Mouse (Mus musculus) embryonic facial prominence, embryonic 14.5 days (tissue): ENCODE data around the gene Polr3e. TPM values are rescaled to one million over a fixed set of nuclear protein-coding genes. Genes with fewer than 3 reads are reported as not detected.

ENCODE experiments used
- ATAC-seq: fragments of 200-750 bp; cut with Nextera tagmentation; 2 replicates; pipeline ENCODE4 v1.8.0; 2017; ENCODE audit warnings: low read depth, moderate number of reproducible peaks, moderate TSS enrichment
- DNase-seq: peaks from one replicate; pipeline ENCODE4 v3.0.0-alpha.2; 2015; ENCODE audit warnings: low spot score
- H3K27ac ChIP-seq: fragments of 300-500 bp; sonication (generic); replicated peaks from 2 replicates; pipeline ENCODE4 v1.5.1; 2014; ENCODE audit warnings: low read depth, mild to moderate bottlenecking, low read length, moderate library complexity
- H3K27me3 ChIP-seq: fragments of 300-500 bp; sonication (generic); replicated peaks from 2 replicates; pipeline ENCODE4 v1.6.1; 2014; ENCODE audit warnings: low read length; ENCODE audit not compliant: control insufficient read depth, insufficient read depth
- H3K36me3 ChIP-seq: fragments of 300-500 bp; sonication (generic); 2 replicates; pipeline ENCODE4 v1.6.1; 2014; ENCODE audit warnings: low read length, mixed read lengths; ENCODE audit not compliant: control insufficient read depth, insufficient read depth
- H3K4me1 ChIP-seq: fragments of 300-500 bp; sonication (generic); 2 replicates; pipeline ENCODE4 v1.6.1; 2014; ENCODE audit warnings: antibody characterized with exemption, low read length; ENCODE audit not compliant: control insufficient read depth, insufficient read depth
- H3K4me2 ChIP-seq: fragments of 300-500 bp; sonication (generic); 2 replicates; pipeline ENCODE4 v1.6.1; 2014; ENCODE audit warnings: low read depth, mild to moderate bottlenecking, low read length, moderate library complexity, mixed read lengths
- H3K4me3 ChIP-seq: fragments of 300-500 bp; sonication (generic); 2 replicates; pipeline ENCODE4 v1.5.1; 2014; ENCODE audit warnings: low read depth, mild to moderate bottlenecking, low read length
- H3K9ac ChIP-seq: fragments of 300-500 bp; sonication (generic); 2 replicates; pipeline ENCODE4 v1.6.1; 2014; ENCODE audit warnings: low read depth, mild to moderate bottlenecking, low read length, moderate library complexity, mixed read lengths
- H3K9me3 ChIP-seq: fragments of 300-500 bp; sonication (generic); 2 replicates; pipeline ENCODE4 v1.6.1; 2016; ENCODE audit warnings: low read length; ENCODE audit not compliant: control insufficient read depth
- WGBS: fragments of 180-500 bp; shearing (Covaris S2); extraction: QIAGEN DNeasy Blood & Tissue Kit; methylation state at CpG from one replicate; pipeline ENCODE4 v1.1.7; 2014; 5-methylcytosine and 5-hydroxymethylcytosine counted together
- polyA plus RNA-seq: library from polyadenylated mRNA; unstranded; fragments of >200 nt; fragmentation: Nextera tagmentation; extraction: Ambion mirVana; gene quantifications from 2 replicates; pipeline ENCODE4 v1.2.1, GENCODE M21; 2014

The Polr3e gene
- 21.8 and 26.2 TPM in 2 replicates for polyA plus RNA-seq

GRCm38 (mm10) chr7:120917592-120918461 lies at the start of gene Polr3e:
Polr3e (plus strand) TSS chr7:120917744.
- peak within 1 kb of the TSS; percentile 77 for H3K27ac ChIP-seq
- 0 out of 2 replicates have a peak, but pooled peaks cover 7% of the 10 kb centered on the region for H3K4me1 ChIP-seq
- no peaks in the 10 kb centered on the region for H3K36me3 ChIP-seq
- peak; percentile 96 for DNase-seq
- no peaks in the 10 kb centered on the region for H3K27me3 ChIP-seq
- H3K9ac ChIP-seq, result peak within 1 kb of the TSS; percentile 92
- WGBS, result under 1% methylated on average over 32 of the region's 102 CpGs
- H3K4me3 ChIP-seq, result peak within 1 kb of the TSS; percentile 97
- H3K9me3 ChIP-seq, result no peaks in the 10 kb centered on the region
- peak within 1 kb of the TSS; percentile 70 for H3K4me2 ChIP-seq
- peak; percentile 95 for ATAC-seq

DNA sequence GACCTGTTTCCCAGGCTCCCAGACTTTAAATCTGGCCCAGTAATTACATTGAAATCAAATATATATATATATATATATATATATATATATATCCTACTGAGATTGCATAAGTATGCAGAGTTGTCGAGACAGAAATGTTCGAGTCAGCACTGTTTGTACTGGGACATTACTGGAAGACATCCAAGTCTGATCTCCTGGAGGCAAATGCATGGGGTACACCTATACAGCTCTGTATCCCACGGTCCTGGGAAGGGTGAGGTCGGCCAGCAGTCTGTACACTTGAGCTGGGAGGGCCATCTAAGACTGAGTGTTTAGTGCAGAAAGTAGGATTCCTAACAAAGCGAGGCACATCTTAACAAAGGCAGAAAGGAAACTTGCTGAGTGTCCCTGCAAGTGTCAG lies 47.7 kb upstream of the Polr3e start:
- Histone ChIP-seq H3K9me3 (no peaks in the 10 kb centered on the region), H3K9ac (no peak overlapping the region), H3K27ac (peak overlapping the region; percentile 72), H3K4me3 (no peak overlapping the region), H3K36me3 (no peaks in the 10 kb centered on the region), H3K4me1 (peaks cover 38% of the 10 kb centered on the region), H3K4me2 (peak overlapping the region; percentile 25), H3K27me3 (no peaks in the 10 kb centered on the region)
- peak; percentile 66 for ATAC-seq
- peak; percentile 85 for DNase-seq
- 29% methylated on average over 5 of the region's 5 CpGs for WGBS

DNA sequence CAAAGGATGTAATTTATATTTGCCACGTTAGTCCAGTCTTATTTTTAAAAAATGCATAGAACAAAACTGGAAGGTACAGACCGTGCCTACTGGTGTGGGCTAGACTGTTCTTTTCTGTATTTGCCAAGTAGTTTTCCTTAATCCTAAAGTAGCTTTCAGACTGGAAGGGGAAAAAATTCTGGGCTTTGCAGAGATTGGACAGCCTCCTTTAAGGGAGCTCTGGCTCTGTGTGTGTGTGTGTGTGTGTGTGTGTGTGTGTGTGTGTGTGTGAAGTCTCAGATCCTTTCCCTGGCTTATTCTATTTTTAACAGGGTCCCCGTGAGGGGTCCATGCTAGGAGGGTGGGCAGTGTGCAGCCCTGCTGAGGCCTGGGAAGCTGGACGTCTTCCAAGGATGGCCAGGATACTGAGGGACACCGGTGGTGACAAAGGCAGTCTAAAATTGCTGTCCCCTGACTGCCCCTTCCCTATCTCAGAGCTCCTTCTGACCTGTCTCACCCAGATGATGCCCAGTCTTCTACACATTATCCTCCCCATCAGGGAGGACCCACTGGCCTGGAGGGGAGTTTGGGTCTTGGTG lies 47.0 kb upstream of the Polr3e start:
- no peaks in the 10 kb centered on the region for H3K9me3 ChIP-seq
- peaks cover 32% of the 10 kb centered on the region for H3K4me1 ChIP-seq
- no peak overlapping the region for H3K9ac ChIP-seq
- H3K27me3 ChIP-seq, result no peaks in the 10 kb centered on the region
- DNase-seq (no peak), ATAC-seq (no peak)
- peak overlapping the region; percentile 25; the same call in 1 of the 2 replicates for H3K4me2 ChIP-seq
- 48% methylated on average over 5 of the region's 5 CpGs for WGBS
- H3K36me3 ChIP-seq, result no peaks in the 10 kb centered on the region
- peak overlapping the region; percentile 72 for H3K27ac ChIP-seq
- H3K4me3 ChIP-seq, result no peak overlapping the region

DNA sequence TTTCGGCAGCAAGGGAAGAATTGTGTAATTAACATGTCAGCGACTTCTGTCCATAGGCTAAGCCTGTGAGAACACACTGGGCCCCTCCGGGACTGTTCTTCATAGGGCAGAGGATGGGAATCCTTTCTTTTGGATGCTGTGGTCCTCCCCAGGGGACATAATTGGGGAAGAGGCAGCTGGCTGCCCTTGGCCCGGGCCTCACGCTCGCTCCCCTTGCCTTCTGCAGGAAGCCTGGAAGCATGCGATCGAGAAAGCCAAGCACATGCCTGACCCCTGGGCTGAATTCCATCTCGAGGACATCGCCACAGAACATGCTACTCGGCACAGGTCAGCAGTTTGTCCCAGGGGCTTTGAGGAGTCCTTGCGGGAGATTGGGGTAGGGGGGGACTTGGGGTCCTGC lies 44.5 kb upstream of the Polr3e start:
- H3K4me1 ChIP-seq, result peaks cover 17% of the 10 kb centered on the region
- H3K4me3 ChIP-seq, result no peak overlapping the region
- ATAC-seq (no peak), DNase-seq (no peak)
- no peak overlapping the region for H3K4me2 ChIP-seq
- 71% methylated on average over 12 of the region's 12 CpGs for WGBS
- no peaks in the 10 kb centered on the region for H3K9me3 ChIP-seq
- H3K36me3 ChIP-seq, result no peaks in the 10 kb centered on the region
- no peaks in the 10 kb centered on the region for H3K27me3 ChIP-seq
- H3K27ac ChIP-seq, result no peak overlapping the region
- no peak overlapping the region for H3K9ac ChIP-seq

DNA sequence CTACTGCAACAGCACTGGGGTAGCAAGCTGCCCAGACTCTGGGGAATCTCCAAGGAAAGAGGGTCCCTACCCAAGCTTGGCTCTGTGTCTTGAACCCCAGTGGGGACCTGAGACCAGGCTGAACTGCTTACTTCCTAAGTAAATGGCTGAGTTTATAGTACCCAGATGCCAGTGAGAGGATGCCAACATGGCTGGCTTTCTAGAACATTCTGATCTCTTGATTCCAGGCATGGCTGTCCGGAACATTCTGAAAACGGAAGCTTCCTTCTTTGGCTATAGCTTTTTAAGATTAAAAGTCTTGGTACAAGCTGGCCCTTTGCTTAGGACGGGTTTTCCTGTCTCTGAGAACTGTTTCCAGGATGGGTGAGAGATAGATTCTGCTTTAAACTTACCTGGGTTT lies 43.5 kb upstream of the Polr3e start:
- Histone ChIP-seq H3K27me3 (no peaks in the 10 kb centered on the region), H3K9me3 (no peaks in the 10 kb centered on the region), H3K27ac (no peak overlapping the region), H3K4me2 (no peak overlapping the region), H3K4me3 (no peak overlapping the region), H3K36me3 (no peaks in the 10 kb centered on the region), H3K9ac (no peak overlapping the region), H3K4me1 (peaks cover 15% of the 10 kb centered on the region)
- DNase-seq (no peak), ATAC-seq (no peak)
- 95% methylated on average over 3 of the region's 3 CpGs for WGBS

DNA sequence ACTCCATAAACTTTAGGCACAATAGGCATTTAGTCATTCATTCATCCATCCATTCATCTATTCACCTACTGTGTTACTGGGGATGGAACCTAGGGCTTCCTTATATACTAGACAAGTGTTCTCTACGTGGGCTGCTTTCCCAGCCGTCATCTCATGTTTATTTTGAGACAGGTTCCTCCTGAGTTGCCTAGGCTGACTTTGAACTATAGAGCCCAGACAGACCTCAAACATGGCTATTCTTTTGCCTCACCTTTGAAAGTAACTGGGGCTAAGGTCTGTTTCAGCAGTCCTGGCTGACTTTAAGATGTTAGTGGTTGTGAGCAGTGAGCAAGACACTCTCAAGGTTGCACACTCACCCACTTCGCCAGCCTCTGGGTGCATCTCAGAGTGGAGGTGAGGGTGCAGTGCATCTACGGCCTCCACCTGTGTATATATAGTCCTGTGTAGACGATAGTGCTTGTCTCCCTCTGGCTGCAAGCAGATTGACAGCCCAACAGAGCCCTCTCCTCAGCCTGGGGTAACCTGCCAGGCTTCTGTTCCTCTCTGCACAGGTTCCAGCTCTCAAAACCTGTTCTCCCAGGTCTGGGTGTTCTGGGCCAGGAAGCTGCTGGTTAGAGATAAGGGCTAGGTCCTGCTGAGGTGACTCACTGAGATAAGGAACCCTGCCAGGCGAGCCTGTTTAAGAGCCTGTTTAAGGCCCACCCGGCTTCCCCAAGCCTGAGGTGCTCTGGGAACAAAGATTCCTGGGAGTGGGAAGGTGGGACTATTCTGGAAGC lies 42.6 kb upstream of the Polr3e start:
- Histone ChIP-seq H3K27ac (no peak overlapping the region), H3K4me1 (peaks cover 8% of the 10 kb centered on the region), H3K4me3 (no peak overlapping the region), H3K4me2 (no peak overlapping the region), H3K36me3 (peaks cover 9% of the 10 kb centered on the region; the same call in 1 of the 2 replicates), H3K9ac (no peak overlapping the region), H3K9me3 (no peaks in the 10 kb centered on the region), H3K27me3 (no peaks in the 10 kb centered on the region)
- DNase-seq (peak; percentile 53), ATAC-seq (peak; percentile 45; the same call in 1 of the 2 replicates)
- 69% methylated on average over 7 of the region's 7 CpGs for WGBS

DNA sequence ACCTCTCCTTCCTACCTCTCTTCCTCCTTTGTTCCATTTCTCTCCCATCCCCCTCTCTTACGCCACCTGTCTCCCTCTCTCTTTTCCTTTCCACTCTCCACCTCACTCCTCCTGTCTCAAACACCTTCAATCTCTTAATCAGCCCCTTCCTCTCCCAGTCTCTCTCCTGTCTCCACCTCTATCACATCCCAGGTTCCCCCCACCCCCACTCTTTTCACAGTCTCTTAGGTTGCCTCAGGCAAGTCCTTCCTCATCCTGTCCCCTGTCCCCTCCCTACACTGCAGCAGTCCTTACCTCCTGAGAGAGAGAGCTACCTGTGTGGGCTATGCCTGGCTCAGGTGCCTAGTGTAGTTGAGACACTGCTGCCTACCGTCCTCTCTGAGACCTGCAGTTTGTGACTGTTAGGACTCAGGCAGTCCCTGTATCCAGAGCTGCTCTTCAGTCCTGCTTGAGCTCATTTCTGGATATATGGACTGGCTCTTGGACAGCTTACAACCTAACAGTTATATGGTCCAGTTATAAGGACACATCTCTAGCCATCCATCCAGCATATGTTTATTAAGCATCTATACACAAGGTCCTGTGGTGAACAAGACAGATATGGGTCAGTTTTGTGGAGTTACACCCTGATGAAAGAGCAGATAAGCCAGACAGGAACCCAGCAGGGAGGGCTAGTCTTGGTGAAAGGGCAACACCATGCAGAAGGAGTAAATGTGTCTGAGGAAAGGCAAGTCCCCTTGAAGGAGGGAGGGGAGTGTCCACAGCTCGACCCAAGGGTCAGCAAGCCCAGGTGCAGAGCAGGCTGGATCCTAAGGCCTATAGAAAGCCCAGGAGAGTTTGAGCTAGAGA lies 41.8 kb upstream of the Polr3e start:
- H3K4me3 ChIP-seq, result no peak overlapping the region
- no peak overlapping the region for H3K4me2 ChIP-seq
- H3K9me3 ChIP-seq, result no peaks in the 10 kb centered on the region
- no peak overlapping the region for H3K9ac ChIP-seq
- no peak for DNase-seq
- H3K27me3 ChIP-seq, result no peaks in the 10 kb centered on the region
- no peak for ATAC-seq
- H3K27ac ChIP-seq, result no peak overlapping the region
- H3K4me1 ChIP-seq, result no peaks in the 10 kb centered on the region; the same call in 1 of the 2 replicates
- H3K36me3 ChIP-seq, result peaks cover 17% of the 10 kb centered on the region
- 56% methylated on average over 3 of the region's 3 CpGs for WGBS

- Histone ChIP-seq H3K4me1 (no peaks in the 10 kb centered on the region), H3K4me3 (no peak overlapping the region), H3K4me2 (no peak overlapping the region), H3K27me3 (no peaks in the 10 kb centered on the region), H3K27ac (no peak overlapping the region), H3K9ac (no peak overlapping the region), H3K36me3 (peaks cover 37% of the 10 kb centered on the region), H3K9me3 (no peaks in the 10 kb centered on the region)
- 71% methylated on average over 6 of the region's 6 CpGs for WGBS
- DNase-seq (no peak), ATAC-seq (no peak)
Observed at GRCm38 (mm10) chr7:120878271-120878670, 39.3 kb upstream of the Polr3e start.
